Mouse (Mus musculus): Measurements from ENCODE around the gene Adam15.
A peak's percentile ranks its signal among the peaks of the same experiment; 100 is the strongest.

Adam15 gene

DNA sequence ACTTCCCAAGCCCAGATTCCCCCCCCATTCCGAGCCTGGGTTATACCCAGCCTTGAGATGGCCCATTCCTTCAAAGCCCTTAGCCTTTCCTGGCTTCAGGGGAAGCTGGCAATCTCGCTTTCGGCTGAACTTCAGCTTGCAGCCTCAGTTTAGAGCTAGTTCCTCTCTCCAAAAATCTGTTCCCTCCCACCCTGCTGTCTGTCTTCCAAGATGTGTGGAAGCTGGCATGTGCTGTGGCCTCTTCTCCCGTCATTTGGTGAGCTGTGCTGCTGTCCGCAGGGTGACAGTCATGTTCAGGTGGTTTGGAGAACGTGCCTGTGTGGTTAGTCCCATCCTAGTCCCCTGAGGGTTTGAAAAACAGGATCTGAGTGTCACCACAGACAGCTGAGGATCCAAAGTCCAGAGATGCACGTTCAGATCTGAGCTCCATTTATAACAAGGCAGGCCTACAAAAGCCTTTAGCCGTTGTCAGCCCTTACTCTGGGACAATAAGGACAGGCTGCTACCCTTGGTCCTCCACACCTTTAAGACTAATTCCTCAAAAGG is 54.0 kb downstream of the Adam15 start:
- DNase-seq, result no peak

DNA sequence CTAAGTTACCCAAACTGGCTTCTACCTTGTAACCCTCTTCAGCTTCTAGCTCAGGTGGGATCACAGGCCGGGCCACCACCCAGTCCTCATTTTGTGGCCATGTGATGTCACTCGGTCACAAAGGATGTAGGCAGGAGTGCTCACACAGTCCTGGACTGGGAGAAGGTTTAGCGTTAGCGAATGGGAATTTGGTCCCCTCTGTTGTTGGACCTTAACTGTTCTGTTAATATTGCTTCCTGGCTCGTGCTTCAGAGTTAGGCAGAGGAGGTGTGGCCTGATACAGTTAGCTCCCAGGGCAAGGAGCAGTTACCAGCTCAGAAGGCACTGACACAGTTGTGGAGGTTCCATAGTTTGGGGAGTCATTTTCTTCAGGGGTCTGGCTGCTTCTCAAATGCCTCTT is 55.6 kb downstream of the Adam15 start:
- DNase-seq, result no peak

GRCm38 (mm10) chr3:89293247-89293918 is 56.4 kb downstream of the Adam15 start:
- DNase-seq, result no peak

GRCm38 (mm10) chr3:89292303-89292702 is 57.5 kb downstream of the Adam15 start:
- peak in 1 of 2 experiments; percentile 57 for DNase-seq

DNA sequence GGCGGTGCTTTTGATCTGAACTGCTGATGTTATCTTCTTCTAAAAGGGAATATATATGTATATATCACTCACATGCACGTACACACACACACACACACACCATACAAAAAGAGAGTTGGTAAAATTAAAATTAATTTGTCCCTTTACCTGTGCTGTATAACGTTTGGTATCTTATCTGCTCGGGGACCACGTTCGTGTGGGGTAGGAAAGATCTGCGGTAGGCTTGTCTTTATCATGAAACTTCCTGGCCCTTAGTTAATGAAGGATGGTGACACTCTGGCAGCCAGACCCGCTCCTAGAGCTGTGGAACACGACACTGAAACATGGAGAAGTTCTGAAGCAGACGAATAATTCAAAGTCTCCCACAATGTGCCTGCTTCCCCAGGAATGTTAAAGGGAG is 57.9 kb downstream of the Adam15 start:
- DNase-seq, result no peak

Data from thymus, postnatal 36 days (tissue).